In genomic region chr9:103117495-103117894, GRCm38 (mm10) we compare ENCODE assay signal across 21 mouse cellular contexts. TPM values are rescaled to one million over a fixed set of nuclear protein-coding genes. Genes with fewer than 3 reads are reported as not detected.
A peak's percentile ranks its signal among the peaks of the same experiment; 100 is the strongest.
DNase-seq lines count a peak whose midpoint lies in the region; ATAC-seq lines count a peak whose summit lies in the region.
"Had no signal": no experiment of that assay in that cellular context is flagged by ENCODE, and none has a peak within 500 bp of the region (broad histone marks: within the 10 kb centered on the region; RNA-seq: fewer than 3 reads in every experiment).

No protein-coding gene starts in this region.

- peak; percentile 58 for DNase-seq in embryo, embryonic 10.5 days (ENCODE audit: low spot score)
- peak; percentile 71 for DNase-seq in hindbrain, embryonic 11.5 days (ENCODE audit: low spot score)
- DNase-seq in adipocyte (ENCODE audit: low spot score) = no peak
- DNase-seq in left cerebral cortex, postnatal 14 days (ENCODE audit: low spot score in 2 of 2) = no peak
- DNase-seq in kidney, adult 9 months = no peak
- DNase-seq: adrenal gland, postnatal 36 days; cerebellum, postnatal 14 days; gastrocnemius, adult 2 months; kidney, adult 8-10 months; kidney, postnatal 4 days; liver; liver, postnatal 0 days; lung, postnatal 14 days; right cerebral cortex, postnatal 25 days; thymus, postnatal 4 days had no signal

- H3K9ac ChIP-seq in forebrain, embryonic 15.5 days (replicated peaks) = no peak overlapping the region
- H3K9ac ChIP-seq in forebrain, embryonic 12.5 days = no peak overlapping the region
- no peak overlapping the region for H3K9ac ChIP-seq in hindbrain, embryonic 11.5 days (ENCODE audit: low read depth, low read length)
- H3K9ac ChIP-seq in midbrain, embryonic 12.5 days (replicated peaks) = 0 out of 2 replicates have a peak overlapping the region, but pooled peaks have one; percentile 24
- H3K9ac ChIP-seq: embryonic facial prominence, embryonic 13.5 days; heart, embryonic 15.5 days; liver, postnatal 0 days had no signal

- no peak overlapping the region for H3K4me3 ChIP-seq in forebrain, embryonic 15.5 days
- H3K4me3 ChIP-seq in forebrain, embryonic 12.5 days (replicated peaks) = no peak overlapping the region
- H3K4me3 ChIP-seq in hindbrain, embryonic 11.5 days (ENCODE audit: low read depth, low read length) = no peak overlapping the region
- H3K4me3 ChIP-seq in midbrain, embryonic 12.5 days = no peak overlapping the region
- H3K4me3 ChIP-seq: embryonic facial prominence, embryonic 13.5 days; gastrocnemius, adult 2 months; heart, embryonic 15.5 days; megakaryocyte, embryonic 14.5 days had no signal

- peaks cover 31% of the 10 kb centered on the region for H3K4me1 ChIP-seq in forebrain, embryonic 15.5 days
- peaks cover 60% of the 10 kb centered on the region for H3K4me1 ChIP-seq in forebrain, embryonic 12.5 days
- peaks cover 14% of the 10 kb centered on the region for H3K4me1 ChIP-seq in hindbrain, embryonic 11.5 days (replicated peaks; ENCODE audit: control insufficient read depth, insufficient read depth, low read length)
- peaks cover 70% of the 10 kb centered on the region for H3K4me1 ChIP-seq in midbrain, embryonic 12.5 days

- no peak for ATAC-seq in forebrain, embryonic 15.5 days (replicated peaks)
- no peak for ATAC-seq in forebrain, embryonic 12.5 days (ENCODE audit: low FRiP score)
- peak; percentile 72 for ATAC-seq in hindbrain, embryonic 11.5 days (ENCODE audit: low FRiP score)
- ATAC-seq in midbrain, embryonic 12.5 days (ENCODE audit: low FRiP score, low read depth) = peak; percentile 39; the same call in 1 of the 2 replicates
- ATAC-seq: liver, postnatal 0 days had no signal

- H3K9me3 ChIP-seq in forebrain, embryonic 15.5 days = no peaks in the 10 kb centered on the region
- H3K9me3 ChIP-seq in forebrain, embryonic 12.5 days = no peaks in the 10 kb centered on the region
- no peaks in the 10 kb centered on the region for H3K9me3 ChIP-seq in hindbrain, embryonic 11.5 days (ENCODE audit: control insufficient read depth, low read length)
- no peaks in the 10 kb centered on the region for H3K9me3 ChIP-seq in midbrain, embryonic 12.5 days
- H3K9me3 ChIP-seq: embryonic facial prominence, embryonic 13.5 days; heart, embryonic 15.5 days; megakaryocyte, embryonic 14.5 days had no signal

- peak overlapping the region; percentile 11; the same call in 1 of the 2 replicates for H3K27ac ChIP-seq in forebrain, embryonic 15.5 days (replicated peaks)
- H3K27ac ChIP-seq in forebrain, embryonic 12.5 days = no peak overlapping the region
- peak overlapping the region; percentile 86 for H3K27ac ChIP-seq in hindbrain, embryonic 11.5 days (ENCODE audit: low read depth, low read length)
- H3K27ac ChIP-seq in midbrain, embryonic 12.5 days (replicated peaks) = peak overlapping the region; percentile 74
- H3K27ac ChIP-seq: embryonic facial prominence, embryonic 13.5 days; gastrocnemius, adult 2 months; heart, embryonic 15.5 days had no signal

- intact Hi-C loops in left cerebral cortex, postnatal 14 days (cut with DNase I) = no loop called here

- 37% methylated on average over 5 of the region's 5 CpGs for WGBS in forebrain, embryonic 15.5 days
- 63% methylated on average over 5 of the region's 5 CpGs for WGBS in forebrain, embryonic 12.5 days
- WGBS in hindbrain, embryonic 11.5 days = 30% methylated on average over 5 of the region's 5 CpGs
- WGBS in midbrain, embryonic 12.5 days = 43% methylated on average over 5 of the region's 5 CpGs

- H3K4me2 ChIP-seq in forebrain, embryonic 15.5 days (replicated peaks) = no peak overlapping the region
- no peak overlapping the region for H3K4me2 ChIP-seq in forebrain, embryonic 12.5 days
- no peak overlapping the region for H3K4me2 ChIP-seq in hindbrain, embryonic 11.5 days (replicated peaks; ENCODE audit: low read depth, low read length)
- H3K4me2 ChIP-seq in midbrain, embryonic 12.5 days (replicated peaks) = 0 out of 2 replicates have a peak overlapping the region, but pooled peaks have one; percentile 16
- H3K4me2 ChIP-seq: embryonic facial prominence, embryonic 13.5 days; heart, embryonic 15.5 days had no signal

- H3K27me3 ChIP-seq in forebrain, embryonic 15.5 days = no peaks in the 10 kb centered on the region
- H3K27me3 ChIP-seq in forebrain, embryonic 12.5 days = peaks cover 6% of the 10 kb centered on the region; the same call in 1 of the 2 replicates
- no peaks in the 10 kb centered on the region; the same call in 1 of the 2 replicates for H3K27me3 ChIP-seq in hindbrain, embryonic 11.5 days (ENCODE audit: control insufficient read depth, insufficient read depth, low read length)
- H3K27me3 ChIP-seq in midbrain, embryonic 12.5 days = no peaks in the 10 kb centered on the region

- no peaks in the 10 kb centered on the region for H3K36me3 ChIP-seq in forebrain, embryonic 15.5 days
- H3K36me3 ChIP-seq in forebrain, embryonic 12.5 days (replicated peaks) = no peaks in the 10 kb centered on the region
- H3K36me3 ChIP-seq in hindbrain, embryonic 11.5 days (ENCODE audit: control insufficient read depth, insufficient read depth, low read length) = no peaks in the 10 kb centered on the region
- H3K36me3 ChIP-seq in midbrain, embryonic 12.5 days = no peaks in the 10 kb centered on the region
- H3K36me3 ChIP-seq: embryonic facial prominence, embryonic 13.5 days; heart, embryonic 15.5 days had no signal

RNA-seq across cellular contexts. Expression of gene Rab6b, which starts 5.9 kb away (rescaled TPM):
- polyA plus RNA-seq in forebrain, embryonic 15.5 days (2015; fragmentation: Nextera tagmentation; extraction: Ambion mirVana) = 62.3 and 63.3 TPM in 2 replicates
- 35.8 and 41.8 TPM in 2 replicates for polyA plus RNA-seq in forebrain, embryonic 12.5 days (2016; fragmentation: Nextera tagmentation; extraction: Ambion mirVana)
- polyA plus RNA-seq in hindbrain, embryonic 11.5 days (2014; fragmentation: Nextera tagmentation; extraction: Ambion mirVana) = 24.1 and 24.2 TPM in 2 replicates
- 38.2 and 47.2 TPM in 2 replicates for polyA plus RNA-seq in midbrain, embryonic 12.5 days (2016; fragmentation: Nextera tagmentation; extraction: Ambion mirVana)
- 100 to 1,000 TPM; 657 to 676 TPM for total RNA-seq in left cerebral cortex, postnatal 14 days (2021)

Comparison
In these comparisons a context has a peak if more than half of its experiments do, and no peak if none do; other contexts are left out.
1. ATAC-seq: peak in hindbrain, embryonic 11.5 days (single experiment) and midbrain, embryonic 12.5 days (single experiment); none in forebrain, embryonic 15.5 days (single experiment) and forebrain, embryonic 12.5 days (single experiment).
2. DNase-seq: peak in embryo, embryonic 10.5 days (single experiment) and hindbrain, embryonic 11.5 days (single experiment); none in adipocyte (single experiment), left cerebral cortex, postnatal 14 days (0 of 2) and kidney, adult 9 months (single experiment).